Mouse (Mus musculus) urinary bladder, adult 2 months (tissue): ENCODE results near the gene Rbm7. TPM values are rescaled to one million over a fixed set of nuclear protein-coding genes. Genes with fewer than 3 reads are reported as not detected.

Experiments used
- polyA plus RNA-seq: library from polyadenylated mRNA; depleted of rRNA; stranded (reverse); fragments of >200 nt; gene quantifications from 2 replicates; pipeline ENCODE4 v1.2.3, GENCODE M21; 2012; rRNA removed

Gene Rbm7
- polyA plus RNA-seq, 1 experiment = 58.4 TPM

Other genes with a start within 250 kb of the Rbm7 start
- gene Nxpe2, start 141.8 kb downstream of the Rbm7 start, polyA plus RNA-seq = 2.3 and 3.0 TPM in 2 replicates
- 412 and 443 TPM in 2 replicates for gene Rexo2, start 14.7 kb downstream of the Rbm7 start, polyA plus RNA-seq
- gene Gm5617, start 143 bp upstream of the Rbm7 start, polyA plus RNA-seq = 26.3 and 29.8 TPM in 2 replicates
- gene Nnmt, start 109.9 kb upstream of the Rbm7 start, polyA plus RNA-seq = 5.0 and 8.2 TPM in 2 replicates